Mouse (Mus musculus): ENCODE data around the gene Stra6. TPM values are rescaled to one million over a fixed set of nuclear protein-coding genes. Genes with fewer than 3 reads are reported as not detected.

Stra6 gene
- total RNA-seq, 2 experiments from 2014 or later: not detected

GRCm38 (mm10) chr9:58157838-58158237 lies 94.2 kb downstream of the Stra6 start:
- ATAC-seq (replicated peaks; ENCODE audit: low FRiP score, low TSS enrichment, poor library complexity, severe bottlenecking): 0 out of 2 replicates have a peak, but pooled peaks have one; percentile 14

GRCm38 (mm10) chr9:58158541-58159311 lies 95.1 kb downstream of the Stra6 start:
- no peak for ATAC-seq (replicated peaks; ENCODE audit: low FRiP score, low TSS enrichment, poor library complexity, severe bottlenecking)

- ATAC-seq (replicated peaks; ENCODE audit: low FRiP score, low TSS enrichment, poor library complexity, severe bottlenecking): no peak
Observed at GRCm38 (mm10) chr9:58159855-58160254, 96.3 kb downstream of the Stra6 start.

GRCm38 (mm10) chr9:58160315-58160714 lies 96.7 kb downstream of the Stra6 start:
- ATAC-seq (replicated peaks; ENCODE audit: low FRiP score, low TSS enrichment, poor library complexity, severe bottlenecking): no peak

- no peak for ATAC-seq (replicated peaks; ENCODE audit: low FRiP score, low TSS enrichment, poor library complexity, severe bottlenecking)
Observed at GRCm38 (mm10) chr9:58162173-58162572, 98.6 kb downstream of the Stra6 start.

GRCm38 (mm10) chr9:58163146-58163545 lies 99.6 kb downstream of the Stra6 start:
- ATAC-seq (replicated peaks; ENCODE audit: low FRiP score, low TSS enrichment, poor library complexity, severe bottlenecking): no peak

GRCm38 (mm10) chr9:58165779-58166178 lies 102.2 kb downstream of the Stra6 start:
- no peak for ATAC-seq (replicated peaks; ENCODE audit: low FRiP score, low TSS enrichment, poor library complexity, severe bottlenecking)

- ATAC-seq (replicated peaks; ENCODE audit: low FRiP score, low TSS enrichment, poor library complexity, severe bottlenecking): no peak
Observed at GRCm38 (mm10) chr9:58168880-58169279, 105.3 kb downstream of the Stra6 start.

GRCm38 (mm10) chr9:58169426-58169825 lies 105.8 kb downstream of the Stra6 start:
- no peak for ATAC-seq (replicated peaks; ENCODE audit: low FRiP score, low TSS enrichment, poor library complexity, severe bottlenecking)

GRCm38 (mm10) chr9:58172863-58173262 lies 109.3 kb downstream of the Stra6 start:
- ATAC-seq (replicated peaks; ENCODE audit: low FRiP score, low TSS enrichment, poor library complexity, severe bottlenecking): no peak

GRCm38 (mm10) chr9:58174818-58175251 lies 111.2 kb downstream of the Stra6 start:
- no peak for ATAC-seq (replicated peaks; ENCODE audit: low FRiP score, low TSS enrichment, poor library complexity, severe bottlenecking)

- ATAC-seq (replicated peaks; ENCODE audit: low FRiP score, low TSS enrichment, poor library complexity, severe bottlenecking): no peak
Observed at GRCm38 (mm10) chr9:58175745-58176487, 112.3 kb downstream of the Stra6 start.

- ATAC-seq (replicated peaks; ENCODE audit: low FRiP score, low TSS enrichment, poor library complexity, severe bottlenecking): no peak
Observed at GRCm38 (mm10) chr9:58177165-58177564, 113.6 kb downstream of the Stra6 start.

- ATAC-seq (replicated peaks; ENCODE audit: low FRiP score, low TSS enrichment, poor library complexity, severe bottlenecking): no peak
Observed at GRCm38 (mm10) chr9:58179390-58179789, 115.8 kb downstream of the Stra6 start.

GRCm38 (mm10) chr9:58184456-58184855 lies 120.9 kb downstream of the Stra6 start:
- no peak for ATAC-seq (replicated peaks; ENCODE audit: low FRiP score, low TSS enrichment, poor library complexity, severe bottlenecking)

GRCm38 (mm10) chr9:58194222-58194621 lies 130.6 kb downstream of the Stra6 start:
- ATAC-seq (replicated peaks; ENCODE audit: low FRiP score, low TSS enrichment, poor library complexity, severe bottlenecking): no peak

GRCm38 (mm10) chr9:58195671-58196070 lies 132.1 kb downstream of the Stra6 start:
- no peak for ATAC-seq (replicated peaks; ENCODE audit: low FRiP score, low TSS enrichment, poor library complexity, severe bottlenecking)

- no peak for ATAC-seq (replicated peaks; ENCODE audit: low FRiP score, low TSS enrichment, poor library complexity, severe bottlenecking)
Observed at GRCm38 (mm10) chr9:58196141-58196540, 132.6 kb downstream of the Stra6 start.

GRCm38 (mm10) chr9:58196610-58197567 lies 133.3 kb downstream of the Stra6 start:
- ATAC-seq (replicated peaks; ENCODE audit: low FRiP score, low TSS enrichment, poor library complexity, severe bottlenecking): no peak

Data from megakaryocyte-erythroid progenitor cell, adult 5-6 weeks (primary cell).